Mouse (Mus musculus): ENCODE results near the gene Fndc3b. TPM values are rescaled to one million over a fixed set of nuclear protein-coding genes. Genes with fewer than 3 reads are reported as not detected.

Gene Fndc3b
- polyA plus RNA-seq, 1 experiment from 2014 or later, result 14.0 TPM

GRCm38 (mm10) chr3:27475899-27476298 is 235.2 kb downstream of the Fndc3b start:
- H3K4me2 ChIP-seq (ENCODE audit: low read depth, low read length), result no peak overlapping the region
- no peak for ATAC-seq

GRCm38 (mm10) chr3:27473801-27474599 is 237.1 kb downstream of the Fndc3b start:
- H3K36me3 ChIP-seq (ENCODE audit: control insufficient read depth, insufficient read depth, low read length), result peaks cover 16% of the 10 kb centered on the region
- WGBS, result 93% methylated on average over 14 of the region's 14 CpGs
- no peak overlapping the region for H3K9ac ChIP-seq (ENCODE audit: low read depth, low read length)
- no peaks in the 10 kb centered on the region for H3K4me1 ChIP-seq (ENCODE audit: control insufficient read depth, insufficient read depth, low read length)
- no peak for ATAC-seq
- H3K4me2 ChIP-seq (ENCODE audit: low read depth, low read length), result no peak overlapping the region
- H3K27me3 ChIP-seq (replicated peaks; ENCODE audit: control insufficient read depth, insufficient read depth, low read length), result no peaks in the 10 kb centered on the region
- H3K27ac ChIP-seq (ENCODE audit: low read length), result no peak overlapping the region
- no peak overlapping the region for H3K4me3 ChIP-seq (ENCODE audit: low read length)
- 0 out of 2 replicates have a peak, but pooled peaks cover 3% of the 10 kb centered on the region for H3K9me3 ChIP-seq (ENCODE audit: control insufficient read depth, low read length)

More at GRCm38 (mm10) chr3:27475899-27476298, 235.2 kb downstream of the Fndc3b start:
- Histone ChIP-seq H3K27me3 (replicated peaks; ENCODE audit: control insufficient read depth, insufficient read depth, low read length) (no peaks in the 10 kb centered on the region), H3K9me3 (ENCODE audit: control insufficient read depth, low read length) (0 out of 2 replicates have a peak, but pooled peaks cover 3% of the 10 kb centered on the region), H3K36me3 (ENCODE audit: control insufficient read depth, insufficient read depth, low read length) (peaks cover 16% of the 10 kb centered on the region), H3K27ac (ENCODE audit: low read length) (no peak overlapping the region), H3K4me3 (ENCODE audit: low read length) (no peak overlapping the region), H3K4me1 (ENCODE audit: control insufficient read depth, insufficient read depth, low read length) (no peaks in the 10 kb centered on the region), H3K9ac (ENCODE audit: low read depth, low read length) (no peak overlapping the region)
- WGBS, result 91% methylated on average over 7 of the region's 7 CpGs

DNA sequence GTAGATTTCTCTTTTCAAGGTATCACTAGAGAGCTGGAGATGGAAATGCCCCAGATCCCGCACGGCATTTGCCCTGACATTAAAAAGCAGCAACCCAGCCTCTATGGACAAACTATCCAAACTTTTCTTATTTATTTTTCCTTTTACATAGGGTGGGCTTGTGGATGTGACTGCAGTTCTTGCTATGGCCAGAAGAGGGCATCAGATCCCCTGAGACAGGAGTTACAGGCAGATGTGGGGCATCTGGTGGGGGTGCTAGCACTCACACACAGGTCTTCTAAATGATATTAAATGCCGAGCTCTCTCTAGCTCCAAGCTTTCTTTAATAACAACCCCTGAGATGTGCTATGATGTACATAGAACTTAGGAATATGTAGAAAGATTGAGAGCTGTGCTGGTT is 238.3 kb downstream of the Fndc3b start:
- H3K4me1 ChIP-seq (ENCODE audit: control insufficient read depth, insufficient read depth, low read length), result no peaks in the 10 kb centered on the region
- no peak overlapping the region for H3K4me3 ChIP-seq (ENCODE audit: low read length)
- 0 out of 2 replicates have a peak, but pooled peaks cover 3% of the 10 kb centered on the region for H3K9me3 ChIP-seq (ENCODE audit: control insufficient read depth, low read length)
- 94% methylated on average over 3 of the region's 3 CpGs for WGBS
- H3K36me3 ChIP-seq (ENCODE audit: control insufficient read depth, insufficient read depth, low read length), result peaks cover 15% of the 10 kb centered on the region
- no peak overlapping the region for H3K4me2 ChIP-seq (ENCODE audit: low read depth, low read length)
- no peaks in the 10 kb centered on the region for H3K27me3 ChIP-seq (replicated peaks; ENCODE audit: control insufficient read depth, insufficient read depth, low read length)
- ATAC-seq, result no peak
- H3K27ac ChIP-seq (ENCODE audit: low read length), result no peak overlapping the region
- H3K9ac ChIP-seq (ENCODE audit: low read depth, low read length), result no peak overlapping the region

DNA sequence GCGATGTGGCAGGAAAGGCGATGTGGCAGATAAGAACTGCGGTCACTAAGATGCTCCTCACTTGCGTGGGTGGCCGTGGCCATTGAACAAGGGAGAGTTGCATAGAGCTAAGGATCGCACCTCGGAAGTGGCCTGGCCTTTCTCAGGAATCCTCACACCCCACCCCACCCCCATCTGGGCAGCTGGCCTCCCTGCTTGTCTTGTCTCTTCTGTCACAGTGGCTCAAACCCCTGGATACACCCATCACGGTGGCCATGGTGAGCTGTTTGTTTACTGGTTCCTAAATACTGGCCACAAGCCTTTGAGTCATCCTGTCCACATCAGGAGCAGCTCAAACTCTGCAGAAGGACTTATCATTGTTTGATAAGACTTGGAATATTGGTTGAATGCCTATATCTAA is 240.3 kb downstream of the Fndc3b start:
- Histone ChIP-seq H3K4me1 (ENCODE audit: control insufficient read depth, insufficient read depth, low read length) (no peaks in the 10 kb centered on the region), H3K9me3 (ENCODE audit: control insufficient read depth, low read length) (0 out of 2 replicates have a peak, but pooled peaks cover 3% of the 10 kb centered on the region), H3K27me3 (replicated peaks; ENCODE audit: control insufficient read depth, insufficient read depth, low read length) (no peaks in the 10 kb centered on the region), H3K4me3 (ENCODE audit: low read length) (no peak overlapping the region), H3K9ac (ENCODE audit: low read depth, low read length) (no peak overlapping the region), H3K36me3 (ENCODE audit: control insufficient read depth, insufficient read depth, low read length) (peaks cover 15% of the 10 kb centered on the region), H3K27ac (ENCODE audit: low read length) (no peak overlapping the region), H3K4me2 (ENCODE audit: low read depth, low read length) (no peak overlapping the region)
- ATAC-seq, result no peak
- 68% methylated on average over 8 of the region's 8 CpGs for WGBS

DNA sequence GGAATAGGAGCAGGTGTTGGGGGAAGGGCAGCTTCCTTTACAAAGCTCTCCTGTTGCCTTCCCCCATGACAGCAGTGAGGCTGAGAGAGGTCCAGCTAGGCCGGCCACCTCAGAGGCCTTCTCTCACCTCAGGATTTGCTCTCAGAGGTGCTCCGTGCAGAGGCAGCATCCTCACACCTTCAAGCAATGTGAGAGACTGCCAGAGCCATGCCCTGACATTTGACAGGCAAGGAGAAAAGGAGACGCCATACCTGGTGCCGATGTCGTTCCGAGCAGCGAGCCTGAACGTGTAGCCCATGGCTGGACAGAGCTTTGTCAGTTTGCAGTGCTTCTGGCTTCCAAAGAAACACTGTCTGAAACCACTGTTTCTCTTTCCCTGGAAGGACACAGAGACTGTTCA is 241.1 kb downstream of the Fndc3b start:
- Histone ChIP-seq H3K36me3 (ENCODE audit: control insufficient read depth, insufficient read depth, low read length) (peaks cover 15% of the 10 kb centered on the region), H3K4me3 (ENCODE audit: low read length) (no peak overlapping the region), H3K9ac (ENCODE audit: low read depth, low read length) (no peak overlapping the region), H3K9me3 (ENCODE audit: control insufficient read depth, low read length) (0 out of 2 replicates have a peak, but pooled peaks cover 3% of the 10 kb centered on the region), H3K4me1 (ENCODE audit: control insufficient read depth, insufficient read depth, low read length) (no peaks in the 10 kb centered on the region), H3K27ac (ENCODE audit: low read length) (no peak overlapping the region), H3K4me2 (ENCODE audit: low read depth, low read length) (no peak overlapping the region), H3K27me3 (replicated peaks; ENCODE audit: control insufficient read depth, insufficient read depth, low read length) (no peaks in the 10 kb centered on the region)
- WGBS, result 90% methylated on average over 8 of the region's 8 CpGs
- ATAC-seq, result no peak

DNA sequence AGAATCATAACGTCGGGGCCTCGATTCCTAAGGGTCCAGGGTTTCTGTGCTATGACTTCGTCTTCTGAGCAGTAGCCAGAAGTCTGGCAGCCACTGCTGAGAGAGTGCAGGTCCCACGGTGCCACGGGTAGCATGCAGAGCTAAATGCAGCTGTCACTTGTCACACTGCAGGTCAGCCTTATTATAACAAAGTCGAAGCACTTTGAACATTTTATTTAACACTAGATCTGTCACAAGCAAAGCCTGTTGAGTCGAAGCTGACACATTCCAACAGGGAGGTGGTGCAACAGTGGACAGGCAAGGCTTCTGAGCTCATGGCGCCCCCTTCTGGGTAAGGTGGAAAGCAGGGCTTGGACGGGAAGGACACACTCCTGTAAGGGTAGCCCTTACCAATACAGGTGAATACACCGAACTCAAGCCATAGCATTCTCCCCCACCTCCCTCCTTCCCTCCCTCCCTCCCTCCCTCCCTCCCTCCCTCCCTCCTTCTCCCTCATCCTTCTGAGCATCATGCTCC is 243.5 kb downstream of the Fndc3b start:
- H3K36me3 ChIP-seq (ENCODE audit: control insufficient read depth, insufficient read depth, low read length), result peaks cover 4% of the 10 kb centered on the region
- ATAC-seq, result no peak

DNA sequence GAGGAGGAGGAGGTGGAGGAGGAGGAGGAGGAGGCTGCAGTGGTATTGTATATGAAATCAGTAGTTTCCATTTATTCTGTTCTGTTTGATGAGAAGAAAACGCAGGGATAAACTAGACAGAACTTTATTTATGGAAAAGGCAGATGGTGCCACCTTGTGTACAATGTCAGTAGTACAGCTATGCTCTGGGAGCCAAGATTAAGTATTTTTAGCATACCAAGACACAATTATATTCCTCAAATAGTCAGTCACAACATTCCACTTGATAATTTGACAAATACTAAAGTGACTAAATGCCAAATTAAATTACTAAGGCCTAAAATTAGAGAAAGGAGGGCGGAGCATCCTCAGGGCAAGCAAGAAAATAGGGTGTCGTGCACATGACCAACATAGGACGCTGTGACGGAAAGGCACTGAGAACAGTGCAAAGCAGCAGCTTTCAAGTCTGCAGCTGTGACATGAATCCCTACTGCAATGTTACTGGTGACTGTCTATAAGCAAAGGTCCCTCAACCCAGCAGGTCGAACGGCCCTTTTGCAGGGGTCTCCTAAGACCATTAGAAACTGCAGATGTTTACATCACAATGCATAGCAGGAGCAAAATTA is 244.7 kb downstream of the Fndc3b start:
- Histone ChIP-seq H3K36me3 (ENCODE audit: control insufficient read depth, insufficient read depth, low read length) (peaks cover 11% of the 10 kb centered on the region), H3K4me3 (ENCODE audit: low read length) (no peak overlapping the region), H3K4me1 (ENCODE audit: control insufficient read depth, insufficient read depth, low read length) (no peaks in the 10 kb centered on the region), H3K4me2 (ENCODE audit: low read depth, low read length) (no peak overlapping the region), H3K9me3 (ENCODE audit: control insufficient read depth, low read length) (no peaks in the 10 kb centered on the region), H3K9ac (ENCODE audit: low read depth, low read length) (no peak overlapping the region), H3K27ac (ENCODE audit: low read length) (no peak overlapping the region), H3K27me3 (replicated peaks; ENCODE audit: control insufficient read depth, insufficient read depth, low read length) (no peaks in the 10 kb centered on the region)
- ATAC-seq, result no peak
- WGBS, result 75% methylated on average over 7 of the region's 7 CpGs

More for the DNA sequence above, 243.5 kb downstream of the Fndc3b start:
- H3K4me1 ChIP-seq (ENCODE audit: control insufficient read depth, insufficient read depth, low read length), result no peaks in the 10 kb centered on the region
- H3K9ac ChIP-seq (ENCODE audit: low read depth, low read length), result no peak overlapping the region
- H3K27ac ChIP-seq (ENCODE audit: low read length), result no peak overlapping the region
- no peaks in the 10 kb centered on the region for H3K27me3 ChIP-seq (replicated peaks; ENCODE audit: control insufficient read depth, insufficient read depth, low read length)
- H3K4me2 ChIP-seq (ENCODE audit: low read depth, low read length), result no peak overlapping the region
- H3K4me3 ChIP-seq (ENCODE audit: low read length), result no peak overlapping the region
- WGBS, result 66% methylated on average over 11 of the region's 11 CpGs
- no peaks in the 10 kb centered on the region for H3K9me3 ChIP-seq (ENCODE audit: control insufficient read depth, low read length)

DNA sequence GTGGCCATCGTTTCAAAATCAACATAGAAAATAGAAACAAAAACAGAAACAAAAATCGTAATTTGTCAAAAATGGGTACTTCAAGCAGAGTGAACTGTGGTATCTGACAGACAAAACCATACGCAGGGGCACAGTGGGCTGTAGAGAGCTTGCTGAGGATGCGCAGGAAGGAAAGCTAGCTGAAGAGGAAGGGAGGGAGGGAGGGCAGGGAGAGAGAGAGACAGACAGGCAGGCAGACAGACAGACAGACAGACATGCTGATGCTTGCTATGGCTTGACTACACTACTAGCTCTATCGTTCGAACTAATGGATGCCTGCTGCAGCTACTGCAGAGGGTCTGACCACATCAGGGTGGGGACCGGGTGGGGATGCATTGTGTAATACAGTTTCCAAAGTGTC is 247.7 kb downstream of the Fndc3b start:
- Histone ChIP-seq H3K4me2 (ENCODE audit: low read depth, low read length) (no peak overlapping the region), H3K9me3 (ENCODE audit: control insufficient read depth, low read length) (no peaks in the 10 kb centered on the region), H3K9ac (ENCODE audit: low read depth, low read length) (no peak overlapping the region), H3K4me1 (ENCODE audit: control insufficient read depth, insufficient read depth, low read length) (no peaks in the 10 kb centered on the region), H3K36me3 (ENCODE audit: control insufficient read depth, insufficient read depth, low read length) (peaks cover 16% of the 10 kb centered on the region), H3K4me3 (ENCODE audit: low read length) (no peak overlapping the region), H3K27me3 (replicated peaks; ENCODE audit: control insufficient read depth, insufficient read depth, low read length) (no peaks in the 10 kb centered on the region), H3K27ac (ENCODE audit: low read length) (no peak overlapping the region)
- WGBS, result 94% methylated on average over 7 of the region's 7 CpGs
- no peak for ATAC-seq

DNA sequence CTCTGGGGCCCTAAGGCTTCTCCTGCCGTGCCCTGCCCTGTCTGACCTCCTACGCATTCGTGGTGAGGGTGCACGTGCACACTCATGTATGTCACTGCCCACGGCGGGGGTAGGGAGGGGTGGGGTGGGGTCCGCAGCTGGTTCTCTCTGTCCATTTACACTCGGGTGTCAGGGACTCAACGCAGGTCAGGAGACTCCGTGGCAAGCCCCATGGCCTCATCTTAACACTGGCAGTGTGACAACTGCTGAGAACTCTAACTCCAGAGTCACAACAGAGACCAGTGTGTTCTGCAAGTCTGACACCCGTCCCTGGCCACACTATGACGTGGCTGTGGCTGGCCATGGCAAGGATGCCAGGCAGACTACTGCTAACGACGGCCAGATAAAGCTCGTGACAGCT is 248.2 kb downstream of the Fndc3b start:
- Histone ChIP-seq H3K4me2 (ENCODE audit: low read depth, low read length) (no peak overlapping the region), H3K36me3 (ENCODE audit: control insufficient read depth, insufficient read depth, low read length) (peaks cover 13% of the 10 kb centered on the region), H3K4me3 (ENCODE audit: low read length) (no peak overlapping the region), H3K9me3 (ENCODE audit: control insufficient read depth, low read length) (no peaks in the 10 kb centered on the region), H3K9ac (ENCODE audit: low read depth, low read length) (no peak overlapping the region), H3K4me1 (ENCODE audit: control insufficient read depth, insufficient read depth, low read length) (no peaks in the 10 kb centered on the region), H3K27me3 (replicated peaks; ENCODE audit: control insufficient read depth, insufficient read depth, low read length) (no peaks in the 10 kb centered on the region), H3K27ac (ENCODE audit: low read length) (no peak overlapping the region)
- no peak for ATAC-seq
- 86% methylated on average over 15 of the region's 15 CpGs for WGBS

Data from intestine, embryonic 16.5 days (tissue).